Mouse (Mus musculus): ENCODE data around the gene Acsm3. TPM values are rescaled to one million over a fixed set of nuclear protein-coding genes. Genes with fewer than 3 reads are reported as not detected.
"Not testable (repeated sequence)": the region's sequence is repeated elsewhere in the genome, so short reads cannot be mapped to it uniquely, and the experiment has no call there.

Acsm3 gene
- not detected in 2 replicates for polyA plus RNA-seq (2011; ENCODE audit: insufficient read depth, insufficient read length, low read depth, missing spikeins)

DNA sequence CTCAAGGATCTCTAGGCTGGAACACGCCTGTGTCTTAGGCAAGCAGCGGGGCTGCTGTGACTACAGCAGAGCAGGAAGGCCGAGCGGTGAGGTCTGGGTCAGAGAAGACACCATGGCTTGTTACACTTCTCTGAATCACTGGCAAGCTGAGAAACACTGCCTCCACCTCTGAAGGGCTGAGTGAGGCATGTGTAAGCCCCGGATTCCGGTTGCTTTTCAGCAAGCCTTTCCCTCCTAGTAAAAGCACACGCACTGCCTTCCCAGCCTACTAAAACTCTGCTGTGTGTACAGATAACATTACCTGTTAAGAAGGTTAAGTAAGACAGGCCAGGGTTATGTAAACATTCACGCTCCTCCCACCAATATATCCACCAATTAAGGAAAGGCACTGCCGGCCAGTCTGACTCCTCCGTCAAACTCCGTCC, at the start of gene Acsm3:
TSS of gene Acsm3 (plus strand) at position 397 of the 425 bp plus-strand sequence.
- no peaks in the 10 kb centered on the region for H3K27me3 ChIP-seq (ENCODE audit: control insufficient read depth, insufficient read depth, low read length, poor library complexity, severe bottlenecking)
- H3K9me3 ChIP-seq (replicated peaks; ENCODE audit: control insufficient read depth, insufficient read depth, low read length, poor library complexity, severe bottlenecking): no peaks in the 10 kb centered on the region
- peak within 1 kb of the TSS; percentile 49; the same call in 1 of the 2 replicates for H3K4me3 ChIP-seq (ENCODE audit: low read depth, low read length)

DNA sequence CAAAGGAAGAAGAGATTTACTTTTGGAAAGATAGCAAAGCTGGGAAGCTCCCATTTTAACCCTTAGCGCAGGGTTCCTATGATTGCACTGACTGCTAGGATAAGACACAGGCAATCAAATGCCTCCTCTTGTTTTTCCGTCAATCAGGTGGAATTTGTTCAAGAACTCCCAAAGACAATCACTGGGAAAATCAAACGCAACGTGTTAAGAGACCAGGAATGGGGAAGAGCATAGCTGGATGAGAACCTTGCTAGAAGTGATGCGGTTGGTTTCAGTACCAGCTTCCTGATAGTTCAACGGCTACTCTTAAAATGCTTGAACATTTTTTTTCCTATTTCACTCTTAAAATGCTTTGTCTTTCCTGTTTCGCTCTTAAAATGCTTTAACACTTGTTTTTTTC, 46.6 kb upstream of the Acsm3 start:
- peaks cover 29% of the 10 kb centered on the region for H3K36me3 ChIP-seq (ENCODE audit: control insufficient read depth, insufficient read depth, low read length, poor library complexity, severe bottlenecking)
- H3K9ac ChIP-seq (ENCODE audit: low read depth, poor library complexity, severe bottlenecking): no peak overlapping the region
- H3K4me1 ChIP-seq (ENCODE audit: control insufficient read depth, insufficient read depth, low read length): no peaks in the 10 kb centered on the region
- no peak overlapping the region for H3K27ac ChIP-seq (ENCODE audit: insufficient read depth, low read length)
- peaks cover 2% of the 10 kb centered on the region; the same call in 1 of the 2 replicates for H3K9me3 ChIP-seq (replicated peaks; ENCODE audit: control insufficient read depth, insufficient read depth, low read length, poor library complexity, severe bottlenecking)
- no peaks in the 10 kb centered on the region for H3K27me3 ChIP-seq (ENCODE audit: control insufficient read depth, insufficient read depth, low read length, poor library complexity, severe bottlenecking)
- no peak overlapping the region for H3K4me3 ChIP-seq (ENCODE audit: low read depth, low read length)
- TF ChIP-seq POLR2A (IDR thresholded peaks at IDR 0.05; ENCODE audit: insufficient read depth, low read length): no peak
- TF ChIP-seq EP300 (IDR thresholded peaks at IDR 0.05; ENCODE audit: insufficient read depth, low read depth, low read length): no peak
- no peak for TF ChIP-seq CTCF (IDR thresholded peaks at IDR 0.05; ENCODE audit: low read depth, low read length)

More for the DNA sequence above, at the start of gene Acsm3:
- no peak for TF ChIP-seq POLR2A (IDR thresholded peaks at IDR 0.05; ENCODE audit: insufficient read depth, low read length)
- no peak for TF ChIP-seq EP300 (IDR thresholded peaks at IDR 0.05; ENCODE audit: insufficient read depth, low read depth, low read length)
- TF ChIP-seq CTCF (IDR thresholded peaks at IDR 0.05; ENCODE audit: low read depth, low read length): no peak
- Histone ChIP-seq H3K27ac (ENCODE audit: insufficient read depth, low read length) (no peak within 1 kb of the TSS), H3K9ac (ENCODE audit: low read depth, poor library complexity, severe bottlenecking) (no peak within 1 kb of the TSS), H3K4me1 (ENCODE audit: control insufficient read depth, insufficient read depth, low read length) (no peaks in the 10 kb centered on the region), H3K36me3 (ENCODE audit: control insufficient read depth, insufficient read depth, low read length, poor library complexity, severe bottlenecking) (no peaks in the 10 kb centered on the region)

DNA sequence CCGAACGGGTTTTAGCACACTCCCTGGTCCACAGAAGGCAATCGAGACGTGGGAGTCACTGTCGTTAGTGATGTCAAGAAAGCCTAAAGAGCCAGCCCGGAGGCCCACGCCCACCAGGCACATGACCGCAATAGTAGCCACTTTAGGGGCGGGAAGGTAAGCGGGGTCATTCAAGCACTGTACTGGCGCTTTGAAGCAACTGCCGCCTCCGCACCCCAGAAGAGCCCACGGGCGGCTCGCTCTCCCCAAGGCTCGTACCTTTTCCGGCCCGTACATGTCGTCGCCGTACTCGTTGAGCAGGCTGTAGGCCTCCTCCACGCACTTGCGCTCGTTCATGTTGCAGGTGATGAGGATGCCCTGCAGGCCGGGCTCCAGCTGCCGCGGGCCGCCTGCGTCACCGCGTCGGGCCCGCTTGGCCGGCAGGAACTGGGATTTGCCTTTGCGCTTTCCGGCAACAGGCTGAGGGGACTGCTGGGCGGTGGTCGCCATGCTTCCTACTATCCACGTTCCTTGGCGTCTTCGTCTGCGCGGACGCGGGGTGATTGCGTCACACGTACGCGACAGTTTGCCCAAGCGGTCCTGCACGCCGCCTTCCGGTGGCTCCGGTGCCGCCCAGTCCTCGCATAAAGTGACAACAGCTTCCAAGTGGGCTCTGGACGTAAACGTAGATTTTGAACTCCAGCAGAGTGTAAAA, 40.3 kb upstream of the Acsm3 start, which contains the start of gene Thumpd1:
TSS of gene Thumpd1 (minus strand) at position 546 of the 694 bp plus-strand sequence.
- H3K27ac ChIP-seq (ENCODE audit: insufficient read depth, low read length): no peak within 1 kb of the TSS
- peaks cover 29% of the 10 kb centered on the region for H3K36me3 ChIP-seq (ENCODE audit: control insufficient read depth, insufficient read depth, low read length, poor library complexity, severe bottlenecking)
- TF ChIP-seq POLR2A (IDR thresholded peaks at IDR 0.05; ENCODE audit: insufficient read depth, low read length) (no peak), CTCF (IDR thresholded peaks at IDR 0.05; ENCODE audit: low read depth, low read length) (peak; percentile 24), EP300 (IDR thresholded peaks at IDR 0.05; ENCODE audit: insufficient read depth, low read depth, low read length) (peak; percentile 68; the same call in 1 of the 2 replicates)
- H3K27me3 ChIP-seq (ENCODE audit: control insufficient read depth, insufficient read depth, low read length, poor library complexity, severe bottlenecking): no peaks in the 10 kb centered on the region
- H3K9ac ChIP-seq (ENCODE audit: low read depth, poor library complexity, severe bottlenecking): peak within 1 kb of the TSS; percentile 67
- peaks cover 2% of the 10 kb centered on the region; the same call in 1 of the 2 replicates for H3K9me3 ChIP-seq (replicated peaks; ENCODE audit: control insufficient read depth, insufficient read depth, low read length, poor library complexity, severe bottlenecking)
- H3K4me1 ChIP-seq (ENCODE audit: control insufficient read depth, insufficient read depth, low read length): no peaks in the 10 kb centered on the region
- H3K4me3 ChIP-seq (ENCODE audit: low read depth, low read length): peak within 1 kb of the TSS; percentile 98

DNA sequence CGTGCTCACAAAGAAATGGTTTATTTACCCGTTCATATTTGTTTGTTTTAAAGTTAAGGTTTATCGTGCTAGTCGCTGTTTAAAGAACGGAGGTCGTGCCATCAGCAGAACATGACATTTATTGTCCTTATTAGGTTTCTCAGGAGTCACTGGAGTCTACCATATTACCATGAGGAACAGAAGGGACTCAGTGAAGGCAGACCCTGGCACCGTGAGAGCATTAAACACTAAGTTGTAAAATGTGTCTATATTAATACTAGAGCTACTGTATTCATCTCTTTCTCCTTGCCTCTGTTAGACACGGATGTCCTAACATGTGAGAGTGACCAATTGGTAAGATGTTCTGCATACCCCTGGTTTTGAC, 39.8 kb upstream of the Acsm3 start:
- TF ChIP-seq CTCF (IDR thresholded peaks at IDR 0.05; ENCODE audit: low read depth, low read length) (no peak), POLR2A (IDR thresholded peaks at IDR 0.05; ENCODE audit: insufficient read depth, low read length) (no peak), EP300 (IDR thresholded peaks at IDR 0.05; ENCODE audit: insufficient read depth, low read depth, low read length) (no peak)
- Histone ChIP-seq H3K27me3 (ENCODE audit: control insufficient read depth, insufficient read depth, low read length, poor library complexity, severe bottlenecking) (no peaks in the 10 kb centered on the region), H3K4me1 (ENCODE audit: control insufficient read depth, insufficient read depth, low read length) (no peaks in the 10 kb centered on the region), H3K4me3 (ENCODE audit: low read depth, low read length) (peak overlapping the region; percentile 98), H3K9ac (ENCODE audit: low read depth, poor library complexity, severe bottlenecking) (no peak overlapping the region), H3K27ac (ENCODE audit: insufficient read depth, low read length) (no peak overlapping the region), H3K9me3 (replicated peaks; ENCODE audit: control insufficient read depth, insufficient read depth, low read length, poor library complexity, severe bottlenecking) (peaks cover 2% of the 10 kb centered on the region; the same call in 1 of the 2 replicates), H3K36me3 (ENCODE audit: control insufficient read depth, insufficient read depth, low read length, poor library complexity, severe bottlenecking) (peaks cover 25% of the 10 kb centered on the region)

DNA sequence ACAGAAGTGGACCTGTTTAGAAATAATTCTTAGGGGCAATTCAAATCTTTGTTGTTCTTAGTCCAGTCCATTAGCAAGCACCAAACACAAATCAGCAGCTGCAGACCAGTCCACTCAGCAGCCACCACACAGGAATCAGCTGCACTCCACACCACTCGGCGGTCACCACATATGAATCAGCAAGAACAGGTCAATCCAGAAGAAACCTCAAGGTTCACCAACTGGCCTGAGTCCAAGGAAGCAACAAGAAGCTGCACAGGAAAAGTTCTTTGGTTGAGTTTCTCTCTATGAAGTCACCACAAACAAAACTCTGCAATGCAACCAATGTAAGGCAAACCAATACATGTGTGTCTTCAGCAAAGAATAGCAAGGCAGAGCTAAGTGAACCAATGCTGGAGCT, 33.1 kb upstream of the Acsm3 start:
- Histone ChIP-seq H3K4me1 (ENCODE audit: control insufficient read depth, insufficient read depth, low read length) (no peaks in the 10 kb centered on the region), H3K27me3 (ENCODE audit: control insufficient read depth, insufficient read depth, low read length, poor library complexity, severe bottlenecking) (no peaks in the 10 kb centered on the region), H3K9ac (ENCODE audit: low read depth, poor library complexity, severe bottlenecking) (no peak overlapping the region), H3K4me3 (ENCODE audit: low read depth, low read length) (no peak overlapping the region), H3K36me3 (ENCODE audit: control insufficient read depth, insufficient read depth, low read length, poor library complexity, severe bottlenecking) (no peaks in the 10 kb centered on the region), H3K9me3 (replicated peaks; ENCODE audit: control insufficient read depth, insufficient read depth, low read length, poor library complexity, severe bottlenecking) (no peaks in the 10 kb centered on the region), H3K27ac (ENCODE audit: insufficient read depth, low read length) (no peak overlapping the region)
- TF ChIP-seq EP300 (IDR thresholded peaks at IDR 0.05; ENCODE audit: insufficient read depth, low read depth, low read length): no peak
- TF ChIP-seq CTCF (IDR thresholded peaks at IDR 0.05; ENCODE audit: low read depth, low read length): no peak
- TF ChIP-seq POLR2A (IDR thresholded peaks at IDR 0.05; ENCODE audit: insufficient read depth, low read length): no peak

DNA sequence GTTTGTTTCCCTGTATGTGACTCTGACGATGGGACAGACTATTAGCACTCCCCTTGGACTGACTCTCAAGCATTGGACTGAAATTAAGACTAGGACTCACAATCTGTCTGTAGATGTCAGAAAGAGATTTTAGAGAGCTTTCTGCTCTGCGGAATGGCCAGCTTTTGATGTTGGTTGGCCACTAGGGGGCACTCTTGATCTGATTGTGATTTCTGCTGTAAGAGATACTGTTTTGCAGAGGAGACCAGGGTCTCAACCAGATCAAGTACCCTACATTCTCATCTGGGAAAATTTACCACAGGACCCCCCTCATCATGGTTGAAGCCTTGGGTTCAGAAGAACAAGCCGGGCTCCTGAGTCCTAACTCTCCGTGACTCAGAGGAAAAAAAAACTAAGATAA, 29.5 kb upstream of the Acsm3 start:
- not testable (repeated sequence) for H3K9ac ChIP-seq (ENCODE audit: low read depth, poor library complexity, severe bottlenecking); H3K4me3 ChIP-seq (ENCODE audit: low read depth, low read length); H3K27me3 ChIP-seq (ENCODE audit: control insufficient read depth, insufficient read depth, low read length, poor library complexity, severe bottlenecking); H3K4me1 ChIP-seq (ENCODE audit: control insufficient read depth, insufficient read depth, low read length); H3K9me3 ChIP-seq (replicated peaks; ENCODE audit: control insufficient read depth, insufficient read depth, low read length, poor library complexity, severe bottlenecking); H3K27ac ChIP-seq (ENCODE audit: insufficient read depth, low read length); H3K36me3 ChIP-seq (ENCODE audit: control insufficient read depth, insufficient read depth, low read length, poor library complexity, severe bottlenecking)

Measured in ES-Bruce4 (cell line).